Mouse (Mus musculus) myocyte (in vitro differentiated cells): ENCODE results near the gene Rbm15b. TPM values are rescaled to one million over a fixed set of nuclear protein-coding genes. Genes with fewer than 3 reads are reported as not detected.
A peak's percentile ranks its signal among the peaks of the same experiment; 100 is the strongest.

Experiments used
- H3K27me3 ChIP-seq: one replicate; pipeline ENCODE4 v1.6.1; 2011; ENCODE audit not compliant: control insufficient read depth, insufficient read depth, insufficient read length
- H3K36me3 ChIP-seq: one replicate; pipeline ENCODE4 v1.6.1; 2011; ENCODE audit not compliant: control insufficient read depth, insufficient read depth
- H3K4me2 ChIP-seq: one replicate; pipeline ENCODE4 v1.6.1; 2011; ENCODE audit warnings: low read depth, control low read depth
- H3K4me3 ChIP-seq: one replicate; pipeline ENCODE4 v1.5.1; 2011; ENCODE audit warnings: mild to moderate bottlenecking, control low read depth, moderate library complexity
- H3K79me2 ChIP-seq: one replicate; pipeline ENCODE4 v1.6.1; 2011; ENCODE audit not compliant: control insufficient read depth, insufficient read depth
- H3ac ChIP-seq: one replicate; pipeline ENCODE4 v1.6.1; 2011; ENCODE audit not compliant: control insufficient read depth, insufficient read length
- CEBPB ChIP-seq: IDR thresholded peaks from 2 replicates; pipeline ENCODE4 v1.6.1; 2011; ENCODE audit warnings: mild to moderate bottlenecking, moderate library complexity; ENCODE audit not compliant: poor library complexity, insufficient read depth, severe bottlenecking
- E2F4 ChIP-seq: IDR thresholded peaks from one replicate; pipeline ENCODE4 v1.6.1; 2011; ENCODE audit warnings: mild to moderate bottlenecking, control low read depth, moderate library complexity; ENCODE audit not compliant: insufficient read depth
- MAX ChIP-seq: IDR thresholded peaks from one replicate; pipeline ENCODE4 v1.6.1; 2011; ENCODE audit warnings: low read depth, mild to moderate bottlenecking, control low read depth
- MYOD1 ChIP-seq, 3 experiments: IDR thresholded peaks; one replicate each; pipeline ENCODE4 v1.6.1; 2011; ENCODE audit warnings: control low read depth in 2 of 3, low read depth in 2 of 3, mild to moderate bottlenecking in 2 of 3, moderate library complexity in 1 of 3; ENCODE audit not compliant: insufficient read length in 2 of 3, control insufficient read depth in 1 of 3
- MYOG ChIP-seq, 3 experiments: IDR thresholded peaks; one replicate each; pipeline ENCODE4 v1.6.1; 2011; ENCODE audit warnings: control low read depth in 2 of 3, low read depth in 2 of 3, mild to moderate bottlenecking in 2 of 3; ENCODE audit not compliant: insufficient read length in 2 of 3, control insufficient read depth in 1 of 3, insufficient read depth in 1 of 3
- POLR2A ChIP-seq: IDR thresholded peaks from one replicate; pipeline ENCODE4 v1.6.1; 2011; ENCODE audit warnings: low read depth, mild to moderate bottlenecking, control low read depth, moderate library complexity; ENCODE audit not compliant: insufficient read length
- POLR2AphosphoS2 ChIP-seq: IDR thresholded peaks from one replicate; pipeline ENCODE4 v1.6.1; 2011; ENCODE audit warnings: low read depth, control low read depth; ENCODE audit not compliant: insufficient read length
- REST ChIP-seq: IDR thresholded peaks from one replicate; pipeline ENCODE4 v1.6.1; 2011; ENCODE audit warnings: mild to moderate bottlenecking, control low read depth, moderate library complexity; ENCODE audit not compliant: insufficient read depth, insufficient read length
- SRF ChIP-seq: IDR thresholded peaks from one replicate; pipeline ENCODE4 v1.6.1; 2011; ENCODE audit warnings: low read depth; ENCODE audit not compliant: control insufficient read depth, insufficient read length
- TCF12 ChIP-seq: IDR thresholded peaks from one replicate; pipeline ENCODE4 v1.6.1; 2011; ENCODE audit warnings: mild to moderate bottlenecking, control low read depth; ENCODE audit not compliant: poor library complexity, insufficient read depth, severe bottlenecking
- TCF3 ChIP-seq: IDR thresholded peaks from one replicate; pipeline ENCODE4 v1.6.1; 2011; ENCODE audit warnings: low read depth, control low read depth; ENCODE audit not compliant: insufficient read length
- USF1 ChIP-seq: IDR thresholded peaks from one replicate; pipeline ENCODE4 v1.6.1; 2011; ENCODE audit warnings: low read depth, mild to moderate bottlenecking, control low read depth, moderate library complexity
- polyA plus RNA-seq: library from polyadenylated mRNA; unstranded; fragments of >200 nt; fragmentation: generic; extraction: Trizol; gene quantifications from one replicate; pipeline ENCODE4 v1.2.1, GENCODE M21; 2012; ENCODE audit warnings: missing spikeins

The Rbm15b gene
- polyA plus RNA-seq, 1 experiment = 14.2 TPM

DNA sequence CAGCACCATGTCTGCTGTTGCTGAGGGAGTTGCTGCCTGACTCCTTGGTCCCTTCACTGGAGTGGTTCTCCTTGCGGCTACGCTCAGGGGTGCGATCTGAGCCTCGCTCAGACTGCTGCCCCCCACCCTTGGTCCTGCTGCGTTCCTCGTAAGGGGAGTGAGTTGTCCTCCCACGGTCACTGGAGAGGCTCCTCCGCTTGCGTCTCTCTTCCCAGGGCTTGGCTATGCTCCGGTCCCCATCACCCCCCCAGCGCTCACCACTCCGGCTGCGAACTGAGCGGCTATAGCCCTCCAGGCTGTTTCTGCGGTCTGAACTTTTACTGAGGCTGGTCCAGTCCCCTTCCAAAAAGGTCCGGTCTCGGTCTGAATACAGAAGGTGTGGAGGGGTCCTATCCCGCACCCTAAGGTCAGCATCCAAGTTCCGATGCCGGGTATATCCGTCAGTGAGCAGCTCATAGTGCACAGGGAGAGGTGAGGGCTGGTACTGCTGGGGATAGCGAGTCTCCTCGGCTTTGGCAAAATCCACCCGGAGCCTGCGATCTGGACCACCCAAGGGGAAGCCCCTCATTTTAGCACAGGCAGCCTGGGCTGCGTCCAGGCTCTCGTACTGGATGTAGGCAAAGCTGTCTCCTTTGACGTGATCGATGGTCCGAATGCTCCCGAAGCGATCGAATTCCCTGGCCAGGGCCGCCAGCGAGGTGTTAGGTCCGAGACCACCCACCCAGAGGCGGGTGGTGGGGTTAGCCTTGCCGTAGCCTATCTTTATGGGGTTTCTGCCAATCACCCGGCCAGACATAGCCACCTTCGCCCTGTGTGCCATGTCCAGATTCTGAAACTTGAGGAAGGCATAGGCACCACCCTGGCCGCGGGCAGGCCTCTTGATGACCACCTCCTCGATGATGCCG is 2.0 kb downstream of the Rbm15b start:
- peaks cover 39% of the 10 kb centered on the region for H3K79me2 ChIP-seq
- H3ac ChIP-seq = peak overlapping the region; percentile 98
- H3K36me3 ChIP-seq = peaks cover 7% of the 10 kb centered on the region
- H3K4me3 ChIP-seq = peak overlapping the region; percentile 35
- peak overlapping the region; percentile 90 for H3K4me2 ChIP-seq
- TF ChIP-seq TCF12 (no peak), E2F4 (no peak), MYOD1 (IDR thresholded peaks at IDR 0.05; ENCODE audit: control insufficient read depth in 1 of 3, insufficient read length in 2 of 3, low read depth in 2 of 3) (no peak)
- H3K27me3 ChIP-seq = no peaks in the 10 kb centered on the region

DNA sequence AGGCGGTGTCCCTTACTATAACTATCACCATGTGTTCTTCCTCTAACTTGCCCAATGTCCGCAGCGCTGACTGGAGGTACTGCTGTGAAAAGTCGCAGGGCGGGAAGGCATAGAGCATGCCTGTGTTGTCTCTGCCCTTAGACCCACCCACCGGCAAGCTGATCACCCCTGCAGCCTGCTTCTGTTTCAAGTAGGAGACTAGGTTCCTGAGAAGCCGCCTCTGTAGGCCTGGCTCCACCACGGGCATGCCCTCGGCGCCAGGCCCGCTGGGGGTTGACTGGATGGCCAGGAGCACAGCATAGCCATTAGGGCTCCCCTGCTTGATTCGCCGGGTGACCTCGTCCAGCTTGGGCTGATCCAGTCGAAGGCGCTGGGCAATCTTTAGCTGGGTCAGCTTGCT is 2.9 kb downstream of the Rbm15b start:
- Histone ChIP-seq H3ac (no peak overlapping the region), H3K79me2 (peaks cover 31% of the 10 kb centered on the region), H3K27me3 (no peaks in the 10 kb centered on the region), H3K4me2 (peak overlapping the region; percentile 90), H3K36me3 (peaks cover 8% of the 10 kb centered on the region), H3K4me3 (peak overlapping the region; percentile 35)
- TF ChIP-seq POLR2A = no peak
- TF ChIP-seq POLR2AphosphoS2 = peak; percentile 24

GRCm38 (mm10) chr9:106883085-106883484 is 4.1 kb downstream of the Rbm15b start:
- Histone ChIP-seq H3K27me3 (no peaks in the 10 kb centered on the region), H3K4me3 (no peak overlapping the region), H3ac (no peak overlapping the region), H3K79me2 (peaks cover 31% of the 10 kb centered on the region), H3K36me3 (peaks cover 8% of the 10 kb centered on the region), H3K4me2 (no peak overlapping the region)
- no peak for TF ChIP-seq SRF
- TF ChIP-seq USF1 = no peak
- no peak for TF ChIP-seq MAX
- no peak for TF ChIP-seq MYOG (IDR thresholded peaks at IDR 0.05; ENCODE audit: control insufficient read depth in 1 of 3, insufficient read depth in 1 of 3, insufficient read length in 2 of 3, low read depth in 2 of 3)
- TF ChIP-seq MYOD1 (IDR thresholded peaks at IDR 0.05; ENCODE audit: control insufficient read depth in 1 of 3, insufficient read length in 2 of 3, low read depth in 2 of 3) = no peak
- no peak for TF ChIP-seq CEBPB
- no peak for TF ChIP-seq POLR2AphosphoS2
- TF ChIP-seq E2F4 = no peak

- no peak for TF ChIP-seq USF1
- Histone ChIP-seq H3K4me2 (no peak overlapping the region), H3K36me3 (peaks cover 8% of the 10 kb centered on the region), H3K79me2 (peaks cover 31% of the 10 kb centered on the region), H3K4me3 (no peak overlapping the region), H3ac (no peak overlapping the region), H3K27me3 (no peaks in the 10 kb centered on the region)
Measured at GRCm38 (mm10) chr9:106882176-106882575, 5.1 kb downstream of the Rbm15b start.

- Histone ChIP-seq H3K79me2 (peaks cover 31% of the 10 kb centered on the region), H3K4me3 (no peak overlapping the region), H3K4me2 (no peak overlapping the region), H3K27me3 (no peaks in the 10 kb centered on the region), H3K36me3 (peaks cover 11% of the 10 kb centered on the region), H3ac (no peak overlapping the region)
- no peak for TF ChIP-seq CEBPB
- TF ChIP-seq TCF3 = no peak
- TF ChIP-seq TCF12 = no peak
- no peak for TF ChIP-seq POLR2A
- TF ChIP-seq MAX = no peak
- no peak for TF ChIP-seq POLR2AphosphoS2
- no peak for TF ChIP-seq REST
- no peak for TF ChIP-seq MYOD1 (IDR thresholded peaks at IDR 0.05; ENCODE audit: control insufficient read depth in 1 of 3, insufficient read length in 2 of 3, low read depth in 2 of 3)
- no peak for TF ChIP-seq USF1
- TF ChIP-seq SRF = no peak
- TF ChIP-seq MYOG (IDR thresholded peaks at IDR 0.05; ENCODE audit: control insufficient read depth in 1 of 3, insufficient read depth in 1 of 3, insufficient read length in 2 of 3, low read depth in 2 of 3) = no peak
- no peak for TF ChIP-seq E2F4
Measured at GRCm38 (mm10) chr9:106881071-106881755, 6.0 kb downstream of the Rbm15b start.
